9 mouse cellular contexts compared by ENCODE assay signal in the genomic region with DNA sequence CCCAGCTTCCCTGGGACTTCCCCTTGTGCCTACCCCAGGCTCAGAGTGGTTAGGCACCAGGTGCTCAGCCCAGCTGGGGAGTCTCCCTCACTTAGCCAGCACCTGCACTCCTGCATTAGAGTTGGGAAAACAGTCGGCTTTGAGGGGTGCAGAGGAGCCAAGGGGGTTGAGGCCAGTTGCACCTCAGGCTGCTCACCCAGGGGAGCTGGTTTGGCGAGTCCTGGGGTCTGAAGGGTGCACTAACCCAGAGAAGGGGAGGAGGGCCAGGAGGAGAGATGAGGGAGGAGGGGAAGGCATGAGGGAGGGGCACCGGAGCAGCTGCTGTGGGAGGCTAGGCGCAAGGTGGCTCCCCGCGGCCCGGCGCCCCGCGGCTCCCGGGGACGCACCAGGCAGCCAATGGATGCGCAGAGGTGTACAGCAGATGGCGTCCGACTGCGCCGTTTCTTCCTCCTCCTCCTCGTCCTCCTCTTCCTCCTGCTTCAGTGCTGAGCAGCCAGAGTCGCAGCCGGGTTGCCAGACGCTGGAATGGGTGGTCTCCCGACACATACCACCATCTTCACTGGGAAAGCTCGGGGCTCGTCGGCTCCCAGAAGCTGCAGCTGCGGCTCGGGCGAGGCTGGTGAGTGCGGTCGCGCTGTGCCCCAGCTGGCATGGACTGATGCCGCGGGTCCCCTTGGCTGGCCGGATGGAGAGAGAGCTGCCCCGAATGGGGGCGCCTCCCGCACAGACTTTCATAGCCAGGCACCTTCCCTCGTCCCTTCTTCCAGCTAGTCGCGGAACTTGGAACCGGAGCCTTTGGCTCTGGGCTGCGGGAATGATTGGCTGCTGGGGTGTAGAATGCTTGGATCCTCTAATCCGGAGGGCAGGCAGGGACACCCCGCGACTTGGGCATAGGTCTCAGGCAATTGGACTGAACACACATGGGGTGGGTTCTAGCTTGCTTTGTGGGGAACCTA. TPM values are rescaled to one million over a fixed set of nuclear protein-coding genes. Genes with fewer than 3 reads are reported as not detected.
DNase-seq lines count a peak whose midpoint lies in the region; ATAC-seq and TF ChIP-seq lines count a peak whose summit lies in the region.
"Had no signal": no experiment of that assay in that cellular context is flagged by ENCODE, and none has a peak within 500 bp of the region (broad histone marks: within the 10 kb centered on the region; RNA-seq: fewer than 3 reads in every experiment).

Gene Thsd7b, plus strand, starts transcription at position 321 of the 956 bp plus-strand sequence.

- H3K27ac ChIP-seq in liver, postnatal 0 days (ENCODE audit: low read depth): no peak within 1 kb of the TSS
- H3K27ac ChIP-seq in heart, postnatal 0 days (ENCODE audit: low read depth): no peak within 1 kb of the TSS
- H3K27ac ChIP-seq in neural tube, embryonic 15.5 days (replicated peaks): peak within 1 kb of the TSS; percentile 60

- DNase-seq in liver: peak; percentile 6
- DNase-seq in liver, postnatal 0 days: no peak
- peak; percentile 50 for DNase-seq in embryo, embryonic 10.5 days (ENCODE audit: low spot score)
- no peak for DNase-seq in heart, postnatal 0 days (ENCODE audit: low spot score)
- DNase-seq in left cerebral cortex, postnatal 14 days (ENCODE audit: low spot score in 2 of 2): peak; percentile 15 to 53
- DNase-seq in urinary bladder, postnatal 10 days (ENCODE audit: low spot score): no peak
- no peak for DNase-seq in c-Kit-positive CD71-positive TER-119-positive erythroid progenitor cells, embryonic 14.5 days (ENCODE audit: low spot score)

- no peaks in the 10 kb centered on the region for H3K4me1 ChIP-seq in liver, postnatal 0 days (ENCODE audit: insufficient read depth)
- H3K4me1 ChIP-seq in heart, postnatal 0 days (ENCODE audit: control insufficient read depth, insufficient read depth): no peaks in the 10 kb centered on the region
- peaks cover 13% of the 10 kb centered on the region; the same call in 1 of the 2 replicates for H3K4me1 ChIP-seq in neural tube, embryonic 15.5 days

- no peaks in the 10 kb centered on the region for H3K36me3 ChIP-seq in liver, postnatal 0 days (replicated peaks; ENCODE audit: insufficient read depth, low read length)
- no peaks in the 10 kb centered on the region for H3K36me3 ChIP-seq in heart, postnatal 0 days (replicated peaks; ENCODE audit: control insufficient read depth, insufficient read depth, low read length)
- H3K36me3 ChIP-seq in neural tube, embryonic 15.5 days: no peaks in the 10 kb centered on the region

- 2% methylated on average over 44 of the region's 45 CpGs for WGBS in liver, postnatal 0 days (ENCODE audit: insufficient replicate concordance)
- WGBS in heart, postnatal 0 days: 1% methylated on average over 45 of the region's 45 CpGs
- under 1% methylated on average over 45 of the region's 45 CpGs for WGBS in neural tube, embryonic 15.5 days

- no peak within 1 kb of the TSS for H3K4me2 ChIP-seq in liver, postnatal 0 days (ENCODE audit: low read depth, low read length)
- H3K4me2 ChIP-seq in heart, postnatal 0 days (ENCODE audit: low read depth, low read length): peak within 1 kb of the TSS; percentile 76
- peak within 1 kb of the TSS; percentile 93 for H3K4me2 ChIP-seq in neural tube, embryonic 15.5 days

- H3K9me3 ChIP-seq in liver, postnatal 0 days (ENCODE audit: low read length): no peaks in the 10 kb centered on the region
- no peaks in the 10 kb centered on the region for H3K9me3 ChIP-seq in heart, postnatal 0 days (replicated peaks; ENCODE audit: control insufficient read depth, low read length)
- no peaks in the 10 kb centered on the region for H3K9me3 ChIP-seq in neural tube, embryonic 15.5 days (replicated peaks)

- H3K9ac ChIP-seq in liver, postnatal 0 days (replicated peaks): no peak within 1 kb of the TSS
- no peak within 1 kb of the TSS for H3K9ac ChIP-seq in heart, postnatal 0 days (replicated peaks; ENCODE audit: low read depth, low read length)
- peak within 1 kb of the TSS; percentile 67 for H3K9ac ChIP-seq in neural tube, embryonic 15.5 days (replicated peaks)

- H3K4me3 ChIP-seq in liver, postnatal 0 days (ENCODE audit: low read depth, low read length): no peak within 1 kb of the TSS
- H3K4me3 ChIP-seq in heart, postnatal 0 days (ENCODE audit: low read depth, low read length): peak within 1 kb of the TSS; percentile 51
- H3K4me3 ChIP-seq in neural tube, embryonic 15.5 days (replicated peaks): peak within 1 kb of the TSS; percentile 58
- H3K4me3 ChIP-seq: megakaryocyte, embryonic 14.5 days had no signal

- no peak for TF ChIP-seq EP300 in liver, postnatal 0 days (IDR thresholded peaks at IDR 0.05; ENCODE audit: low read depth)
- no peak for TF ChIP-seq EP300 in heart, postnatal 0 days (IDR thresholded peaks at IDR 0.05; ENCODE audit: low read depth)

- no peak for TF ChIP-seq CTCF in liver, postnatal 0 days (IDR thresholded peaks at IDR 0.05; ENCODE audit: low read depth)
- no peak for TF ChIP-seq CTCF in heart, postnatal 0 days (IDR thresholded peaks at IDR 0.05; ENCODE audit: low read depth)

- H3K27me3 ChIP-seq in liver, postnatal 0 days (ENCODE audit: insufficient read depth, low read length): peaks cover 10% of the 10 kb centered on the region
- H3K27me3 ChIP-seq in heart, postnatal 0 days (ENCODE audit: control insufficient read depth, insufficient read depth, low read length): peaks cover 37% of the 10 kb centered on the region
- H3K27me3 ChIP-seq in neural tube, embryonic 15.5 days (replicated peaks): no peaks in the 10 kb centered on the region; the same call in 1 of the 2 replicates

- no peak for ATAC-seq in liver, postnatal 0 days
- ATAC-seq in heart, postnatal 0 days (ENCODE audit: insufficient read depth, low read depth): no peak
- ATAC-seq in neural tube, embryonic 15.5 days (ENCODE audit: low FRiP score): peak; percentile 85

- intact Hi-C loops in left cerebral cortex, postnatal 14 days (cut with DNase I): no loop called here

RNA-seq across cellular contexts. Expression of gene Thsd7b, which starts in this region (rescaled TPM):
- 0.09 and 0.15 TPM in 2 replicates for polyA plus RNA-seq in liver, postnatal 0 days (2015; fragmentation: Nextera tagmentation; extraction: Ambion mirVana)
- 0.43 and 1.2 TPM in 2 replicates for total RNA-seq in heart, postnatal 0 days (2014; rRNA removed; ENCODE audit: low replicate concordance)
- polyA plus RNA-seq in heart, postnatal 0 days (2015; fragmentation: Nextera tagmentation; extraction: Ambion mirVana): 0.57 and 0.77 TPM in 2 replicates
- total RNA-seq in left cerebral cortex, postnatal 14 days (2021): 10 to 100 TPM; 10.3 to 12.2 TPM
- polyA plus RNA-seq in neural tube, embryonic 15.5 days (2015; fragmentation: Nextera tagmentation; extraction: Ambion mirVana): 8.4 and 10.9 TPM in 2 replicates

Comparison
In these comparisons a context has a peak if more than half of its experiments do, and no peak if none do; other contexts are left out.
1. DNase-seq: peak in liver (single experiment), embryo, embryonic 10.5 days (single experiment) and left cerebral cortex, postnatal 14 days (2 of 2); none in liver, postnatal 0 days (single experiment), heart, postnatal 0 days (single experiment), urinary bladder, postnatal 10 days (single experiment) and c-Kit-positive CD71-positive TER-119-positive erythroid progenitor cells, embryonic 14.5 days (single experiment).